Mouse (Mus musculus): ENCODE data around the gene Gprin3.

DNA sequence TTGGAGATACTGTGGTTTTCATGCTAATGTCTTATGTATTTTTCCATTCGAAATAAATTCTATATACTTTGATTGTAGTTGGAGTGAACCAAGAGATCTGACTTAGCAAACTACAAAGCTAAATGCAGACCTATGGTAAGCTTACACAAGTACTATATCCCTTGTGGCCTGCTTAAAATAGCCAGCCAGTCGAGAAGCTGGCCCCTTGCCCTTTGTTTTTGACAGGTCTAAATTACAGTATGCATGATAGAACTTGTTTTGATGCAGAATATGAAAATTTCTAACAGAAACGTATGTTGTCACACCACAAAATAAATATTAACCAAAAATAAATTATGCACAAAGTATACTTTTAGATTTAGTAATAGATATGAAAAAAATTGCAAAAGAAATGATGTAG lies 9.8 kb upstream of the Gprin3 start:
- no peak for TF ChIP-seq POLR2A (IDR thresholded peaks at IDR 0.05; ENCODE audit: low read depth, low read length)
- TF ChIP-seq CTCF (IDR thresholded peaks at IDR 0.05; ENCODE audit: borderline replicate concordance, insufficient read depth, low read length) = no peak
